Mouse (Mus musculus): ENCODE data around the gene Pcsk4. TPM values are rescaled to one million over a fixed set of nuclear protein-coding genes. Genes with fewer than 3 reads are reported as not detected.

The Pcsk4 gene
- total RNA-seq, 2 experiments from 2014 or later = 0.98 to 6.7 TPM

GRCm38 (mm10) chr10:80281921-80282371 lies 47.4 kb downstream of the Pcsk4 start:
- ATAC-seq (replicated peaks; ENCODE audit: poor library complexity, severe bottlenecking) = peak; percentile 21; the same call in 1 of the 2 replicates

- ATAC-seq (replicated peaks; ENCODE audit: poor library complexity, severe bottlenecking) = no peak
Observed at GRCm38 (mm10) chr10:80281304-80281703, 48.0 kb downstream of the Pcsk4 start.

GRCm38 (mm10) chr10:80279273-80279672 lies 50.0 kb downstream of the Pcsk4 start:
- no peak for ATAC-seq (replicated peaks; ENCODE audit: poor library complexity, severe bottlenecking)

GRCm38 (mm10) chr10:80278390-80278789 lies 50.9 kb downstream of the Pcsk4 start:
- no peak for ATAC-seq (replicated peaks; ENCODE audit: poor library complexity, severe bottlenecking)

- peak; percentile 41; the same call in 1 of the 2 replicates for ATAC-seq (replicated peaks; ENCODE audit: poor library complexity, severe bottlenecking)
Observed at GRCm38 (mm10) chr10:80276238-80276637, 53.1 kb downstream of the Pcsk4 start.

GRCm38 (mm10) chr10:80273847-80274246 lies 55.5 kb downstream of the Pcsk4 start:
- ATAC-seq (replicated peaks; ENCODE audit: poor library complexity, severe bottlenecking) = no peak

GRCm38 (mm10) chr10:80271870-80272585 lies 57.3 kb downstream of the Pcsk4 start:
- ATAC-seq (replicated peaks; ENCODE audit: poor library complexity, severe bottlenecking) = no peak

Other genes with a start within 250 kb of the Pcsk4 start
- 42.4 and 43.6 TPM in 2 replicates for gene Sbno2, start 223.9 kb downstream of the Pcsk4 start, total RNA-seq (2014; fragmentation: Nextera tagmentation)
- 18.0 and 24.5 TPM in 2 replicates for gene Sbno2, start 223.9 kb downstream of the Pcsk4 start, total RNA-seq (2017)
- 94.5 and 150 TPM in 2 replicates for gene Stk11, start 213.7 kb downstream of the Pcsk4 start, total RNA-seq (2014; fragmentation: Nextera tagmentation)
- 121 and 132 TPM in 2 replicates for gene Stk11, start 213.7 kb downstream of the Pcsk4 start, total RNA-seq (2017)
- gene Atp5d, start 190.9 kb downstream of the Pcsk4 start, total RNA-seq (2014; fragmentation: Nextera tagmentation) = 193 and 253 TPM in 2 replicates
- gene Atp5d, start 190.9 kb downstream of the Pcsk4 start, total RNA-seq (2017) = 47.4 and 49.6 TPM in 2 replicates
- 0.73 and 5.3 TPM in 2 replicates for gene Cbarp, start 188.7 kb downstream of the Pcsk4 start, total RNA-seq (2014; fragmentation: Nextera tagmentation)
- 0.36 TPM in 1 of 2 replicates, not detected in the other for gene Cbarp, start 188.7 kb downstream of the Pcsk4 start, total RNA-seq (2017)
- 26.7 and 36.8 TPM in 2 replicates for gene Midn, start 181.2 kb downstream of the Pcsk4 start, total RNA-seq (2014; fragmentation: Nextera tagmentation)
- gene Midn, start 181.2 kb downstream of the Pcsk4 start, total RNA-seq (2017) = 10.0 and 17.4 TPM in 2 replicates
- gene Cirbp, start 163.5 kb downstream of the Pcsk4 start, total RNA-seq (2014; fragmentation: Nextera tagmentation) = 25.3 and 70.7 TPM in 2 replicates
- 36.8 and 40.7 TPM in 2 replicates for gene Cirbp, start 163.5 kb downstream of the Pcsk4 start, total RNA-seq (2017)
- gene 1600002K03Rik, start 156.6 kb downstream of the Pcsk4 start, total RNA-seq (2014; fragmentation: Nextera tagmentation) = 17.2 and 43.4 TPM in 2 replicates
- 11.2 and 11.5 TPM in 2 replicates for gene 1600002K03Rik, start 156.6 kb downstream of the Pcsk4 start, total RNA-seq (2017)
- gene Efna2, start 150.0 kb downstream of the Pcsk4 start, total RNA-seq (2014; fragmentation: Nextera tagmentation) = not detected in 2 replicates
- gene Efna2, start 150.0 kb downstream of the Pcsk4 start, total RNA-seq (2017) = 0.05 TPM in 1 of 2 replicates, not detected in the other
- 52.6 and 53.1 TPM in 2 replicates for gene Mum1, start 103.1 kb downstream of the Pcsk4 start, total RNA-seq (2014; fragmentation: Nextera tagmentation)
- 30.6 and 31.0 TPM in 2 replicates for gene Mum1, start 103.1 kb downstream of the Pcsk4 start, total RNA-seq (2017)
- gene Ndufs7, start 80.4 kb downstream of the Pcsk4 start, total RNA-seq (2014; fragmentation: Nextera tagmentation) = 109 and 191 TPM in 2 replicates
- gene Ndufs7, start 80.4 kb downstream of the Pcsk4 start, total RNA-seq (2017) = 97.9 and 124 TPM in 2 replicates
- gene Gamt, start 68.5 kb downstream of the Pcsk4 start, total RNA-seq (2014; fragmentation: Nextera tagmentation) = 4.8 and 6.9 TPM in 2 replicates
- gene Gamt, start 68.5 kb downstream of the Pcsk4 start, total RNA-seq (2017) = 3.1 and 5.7 TPM in 2 replicates
- gene Dazap1, start 68.0 kb downstream of the Pcsk4 start, total RNA-seq (2014; fragmentation: Nextera tagmentation) = 128 and 145 TPM in 2 replicates
- gene Dazap1, start 68.0 kb downstream of the Pcsk4 start, total RNA-seq (2017) = 154 and 157 TPM in 2 replicates
- 3,725 and 3,829 TPM in 2 replicates for gene Rps15, start 37.0 kb downstream of the Pcsk4 start, total RNA-seq (2014; fragmentation: Nextera tagmentation)
- 2,646 and 2,810 TPM in 2 replicates for gene Rps15, start 37.0 kb downstream of the Pcsk4 start, total RNA-seq (2017)
- gene Apc2, start 33.5 kb downstream of the Pcsk4 start, total RNA-seq (2014; fragmentation: Nextera tagmentation) = not detected in 2 replicates
- not detected in 2 replicates for gene Apc2, start 33.5 kb downstream of the Pcsk4 start, total RNA-seq (2017)
- 35.2 and 45.0 TPM in 2 replicates for gene 2310011J03Rik, start 9.0 kb downstream of the Pcsk4 start, total RNA-seq (2014; fragmentation: Nextera tagmentation)
- gene 2310011J03Rik, start 9.0 kb downstream of the Pcsk4 start, total RNA-seq (2017) = 16.4 and 17.4 TPM in 2 replicates
- 0.11 and 0.60 TPM in 2 replicates for gene Reep6, start 455 bp upstream of the Pcsk4 start, total RNA-seq (2014; fragmentation: Nextera tagmentation)
- gene Reep6, start 455 bp upstream of the Pcsk4 start, total RNA-seq (2017) = 0.22 and 2.7 TPM in 2 replicates
- not detected in 2 replicates for gene Adamtsl5, start 18.9 kb upstream of the Pcsk4 start, total RNA-seq (2014; fragmentation: Nextera tagmentation)
- gene Adamtsl5, start 18.9 kb upstream of the Pcsk4 start, total RNA-seq (2017) = not detected in 2 replicates
- gene Plk5, start 27.0 kb upstream of the Pcsk4 start, total RNA-seq (2014; fragmentation: Nextera tagmentation) = not detected in 2 replicates
- gene Plk5, start 27.0 kb upstream of the Pcsk4 start, total RNA-seq (2017) = not detected in 2 replicates
- gene Mex3d, start 58.2 kb upstream of the Pcsk4 start, total RNA-seq (2014; fragmentation: Nextera tagmentation) = 0.67 and 3.6 TPM in 2 replicates
- 2.1 and 2.2 TPM in 2 replicates for gene Mex3d, start 58.2 kb upstream of the Pcsk4 start, total RNA-seq (2017)
- 85.0 and 105 TPM in 2 replicates for gene Mbd3, start 70.1 kb upstream of the Pcsk4 start, total RNA-seq (2014; fragmentation: Nextera tagmentation)
- gene Mbd3, start 70.1 kb upstream of the Pcsk4 start, total RNA-seq (2017) = 94.1 and 106 TPM in 2 replicates
- 382 and 438 TPM in 2 replicates for gene Uqcr11, start 77.3 kb upstream of the Pcsk4 start, total RNA-seq (2014; fragmentation: Nextera tagmentation)
- gene Uqcr11, start 77.3 kb upstream of the Pcsk4 start, total RNA-seq (2017) = 172 and 277 TPM in 2 replicates
- 33.8 and 55.2 TPM in 2 replicates for gene Tcf3, start 104.1 kb upstream of the Pcsk4 start, total RNA-seq (2014; fragmentation: Nextera tagmentation)
- 30.7 and 48.4 TPM in 2 replicates for gene Tcf3, start 104.1 kb upstream of the Pcsk4 start, total RNA-seq (2017)
- not detected in 2 replicates for gene Onecut3, start 165.3 kb upstream of the Pcsk4 start, total RNA-seq (2014; fragmentation: Nextera tagmentation)
- gene Onecut3, start 165.3 kb upstream of the Pcsk4 start, total RNA-seq (2017) = not detected in 2 replicates
- 0.64 TPM in 1 of 2 replicates, not detected in the other for gene Atp8b3, start 209.6 kb upstream of the Pcsk4 start, total RNA-seq (2014; fragmentation: Nextera tagmentation)
- gene Atp8b3, start 209.6 kb upstream of the Pcsk4 start, total RNA-seq (2017) = not detected in 2 replicates
- 43.7 and 48.2 TPM in 2 replicates for gene Rexo1, start 232.1 kb upstream of the Pcsk4 start, total RNA-seq (2014; fragmentation: Nextera tagmentation)
- gene Rexo1, start 232.1 kb upstream of the Pcsk4 start, total RNA-seq (2017) = 17.5 and 28.8 TPM in 2 replicates
- gene Klf16, start 247.8 kb upstream of the Pcsk4 start, total RNA-seq (2014; fragmentation: Nextera tagmentation) = 9.3 and 10.1 TPM in 2 replicates
- 2.8 and 6.8 TPM in 2 replicates for gene Klf16, start 247.8 kb upstream of the Pcsk4 start, total RNA-seq (2017)

Measured in granulocyte monocyte progenitor cell, adult 5-6 weeks (primary cell).